Mouse (Mus musculus): ENCODE measurements around the gene Dock3.

DNA sequence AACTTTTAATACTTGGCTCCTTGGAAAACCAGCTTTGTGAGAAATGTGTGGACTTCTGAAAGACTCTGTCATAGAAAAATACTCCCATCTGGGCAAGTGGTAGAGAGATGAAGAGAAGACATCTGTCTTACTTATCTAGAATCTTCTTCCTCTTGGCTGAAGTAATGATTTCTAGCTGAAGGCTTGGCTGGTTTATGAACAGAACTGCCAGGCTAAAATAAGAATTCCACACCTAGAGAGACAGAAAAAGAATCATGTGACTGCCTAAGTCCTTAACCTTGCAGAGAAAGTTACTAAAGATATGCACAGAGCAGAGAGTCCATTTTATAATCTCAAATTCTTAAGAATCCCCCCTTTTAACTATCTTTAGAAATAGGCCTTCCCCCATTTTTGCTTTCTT, 276.2 kb downstream of the Dock3 start:
- TF ChIP-seq CTCF (IDR thresholded peaks at IDR 0.05; ENCODE audit: low read depth) (no peak), EP300 (IDR thresholded peaks at IDR 0.05; ENCODE audit: low read depth) (no peak)

Data from liver, embryonic 14.5 days (tissue).